Mouse (Mus musculus): Measurements from ENCODE around the gene Vps45.

- no peak for TF ChIP-seq POLR2A (IDR thresholded peaks at IDR 0.05; ENCODE audit: insufficient read depth, low read length)
- no peak for TF ChIP-seq CTCF (IDR thresholded peaks at IDR 0.05; ENCODE audit: low read depth, low read length)
Observed at GRCm38 (mm10) chr3:95978265-95978664, 80.0 kb downstream of the Vps45 start.

Measured in ES-Bruce4 (cell line).